Mouse (Mus musculus): ENCODE results near the gene Hist1h2bg. TPM values are rescaled to one million over a fixed set of nuclear protein-coding genes. Genes with fewer than 3 reads are reported as not detected.
"Not testable (repeated sequence)": the region's sequence is repeated elsewhere in the genome, so short reads cannot be mapped to it uniquely, and the experiment has no call there.

Gene Hist1h2bg
- polyA plus RNA-seq, 1 experiment, result 109 TPM

DNA sequence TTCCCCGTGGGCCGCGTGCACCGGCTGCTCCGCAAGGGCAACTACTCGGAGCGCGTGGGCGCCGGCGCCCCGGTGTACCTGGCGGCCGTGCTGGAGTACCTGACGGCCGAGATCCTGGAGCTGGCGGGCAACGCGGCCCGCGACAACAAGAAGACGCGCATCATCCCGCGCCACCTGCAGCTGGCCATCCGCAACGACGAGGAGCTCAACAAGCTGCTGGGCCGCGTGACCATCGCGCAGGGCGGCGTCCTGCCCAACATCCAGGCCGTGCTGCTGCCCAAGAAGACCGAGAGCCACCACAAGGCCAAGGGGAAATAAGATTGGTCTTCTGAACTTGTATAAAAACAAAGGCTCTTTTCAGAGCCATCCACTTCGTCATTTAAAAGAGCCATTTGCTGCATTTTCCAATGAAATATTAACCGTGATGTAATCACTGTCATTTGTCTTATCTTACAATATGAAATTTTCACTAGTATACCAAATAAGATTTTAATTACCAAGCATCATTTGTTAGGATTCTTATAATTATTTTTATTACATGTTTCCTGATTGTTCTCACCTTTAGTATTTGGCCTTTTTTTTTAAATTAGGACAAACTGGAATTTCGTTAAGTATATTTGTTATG is 3.5 kb downstream of the Hist1h2bg start:
- TF ChIP-seq POLR2A (IDR thresholded peaks at IDR 0.05; ENCODE audit: borderline replicate concordance, control insufficient read depth, low read depth, low read length), result peak; percentile 86; the same call in 1 of the 2 replicates
- Histone ChIP-seq H3K4me3 (replicated peaks; ENCODE audit: control insufficient read depth, low read depth, low read length) (peak overlapping the region; percentile 45), H3K27ac (ENCODE audit: control insufficient read depth, insufficient read depth, low read depth, low read length, poor library complexity) (peak overlapping the region; percentile 95)
- under 1% methylated on average over 15 of the region's 39 CpGs for WGBS
- H3K4me1 ChIP-seq (ENCODE audit: control insufficient read depth, insufficient read depth, low read length), result not testable (repeated sequence)

- Histone ChIP-seq H3K4me1 (ENCODE audit: control insufficient read depth, insufficient read depth, low read length) (no peaks in the 10 kb centered on the region; the same call in 1 of the 2 replicates), H3K27ac (ENCODE audit: control insufficient read depth, insufficient read depth, low read depth, low read length, poor library complexity) (peak within 1 kb of the TSS; percentile 95), H3K4me3 (replicated peaks; ENCODE audit: control insufficient read depth, low read depth, low read length) (peak within 1 kb of the TSS; percentile 63)
- no peak for TF ChIP-seq POLR2A (IDR thresholded peaks at IDR 0.05; ENCODE audit: borderline replicate concordance, control insufficient read depth, low read depth, low read length)
- no peak for TF ChIP-seq CTCF (IDR thresholded peaks at IDR 0.05; ENCODE audit: control insufficient read depth, insufficient read depth, low read length)
- WGBS, result under 1% methylated on average over 18 of the region's 18 CpGs
Observed at GRCm38 (mm10) chr13:23575271-23575851, 4.2 kb downstream of the Hist1h2bg start, which contains the start of gene Hist1h3d. Gene Hist1h3d, plus strand, starts transcription at chr13:23575763.

- not testable (repeated sequence) for H3K4me1 ChIP-seq (ENCODE audit: control insufficient read depth, insufficient read depth, low read length)
- 2% methylated on average over 16 of the region's 40 CpGs for WGBS
- peak; percentile 93; the same call in 1 of the 2 replicates for TF ChIP-seq POLR2A (IDR thresholded peaks at IDR 0.05; ENCODE audit: borderline replicate concordance, control insufficient read depth, low read depth, low read length)
- H3K27ac ChIP-seq (ENCODE audit: control insufficient read depth, insufficient read depth, low read depth, low read length, poor library complexity), result peak overlapping the region; percentile 93
- peak overlapping the region; percentile 63 for H3K4me3 ChIP-seq (replicated peaks; ENCODE audit: control insufficient read depth, low read depth, low read length)
Observed at GRCm38 (mm10) chr13:23575864-23576313, 4.7 kb downstream of the Hist1h2bg start.

GRCm38 (mm10) chr13:23576351-23576881 is 5.2 kb downstream of the Hist1h2bg start:
- Histone ChIP-seq H3K4me3 (replicated peaks; ENCODE audit: control insufficient read depth, low read depth, low read length) (peak overlapping the region; percentile 54), H3K4me1 (ENCODE audit: control insufficient read depth, insufficient read depth, low read length) (no peaks in the 10 kb centered on the region; the same call in 1 of the 2 replicates), H3K27ac (ENCODE audit: control insufficient read depth, insufficient read depth, low read depth, low read length, poor library complexity) (peak overlapping the region; percentile 93)
- TF ChIP-seq POLR2A (IDR thresholded peaks at IDR 0.05; ENCODE audit: borderline replicate concordance, control insufficient read depth, low read depth, low read length) (no peak), CTCF (IDR thresholded peaks at IDR 0.05; ENCODE audit: control insufficient read depth, insufficient read depth, low read length) (no peak)
- 41% methylated on average over 7 of the region's 7 CpGs for WGBS

GRCm38 (mm10) chr13:23576906-23577639 is 5.9 kb downstream of the Hist1h2bg start:
- H3K27ac ChIP-seq (ENCODE audit: control insufficient read depth, insufficient read depth, low read depth, low read length, poor library complexity), result peak overlapping the region; percentile 81; the same call in 1 of the 2 replicates
- TF ChIP-seq CTCF (IDR thresholded peaks at IDR 0.05; ENCODE audit: control insufficient read depth, insufficient read depth, low read length) (no peak), POLR2A (IDR thresholded peaks at IDR 0.05; ENCODE audit: borderline replicate concordance, control insufficient read depth, low read depth, low read length) (no peak)
- no peaks in the 10 kb centered on the region; the same call in 1 of the 2 replicates for H3K4me1 ChIP-seq (ENCODE audit: control insufficient read depth, insufficient read depth, low read length)
- WGBS, result 47% methylated on average over 6 of the region's 6 CpGs
- H3K4me3 ChIP-seq (replicated peaks; ENCODE audit: control insufficient read depth, low read depth, low read length), result no peak overlapping the region

GRCm38 (mm10) chr13:23577835-23578234 is 6.6 kb downstream of the Hist1h2bg start:
- Histone ChIP-seq H3K4me3 (replicated peaks; ENCODE audit: control insufficient read depth, low read depth, low read length) (no peak overlapping the region), H3K27ac (ENCODE audit: control insufficient read depth, insufficient read depth, low read depth, low read length, poor library complexity) (no peak overlapping the region), H3K4me1 (ENCODE audit: control insufficient read depth, insufficient read depth, low read length) (no peaks in the 10 kb centered on the region; the same call in 1 of the 2 replicates)
- 83% methylated on average over 1 of the region's 1 CpGs for WGBS
- no peak for TF ChIP-seq POLR2A (IDR thresholded peaks at IDR 0.05; ENCODE audit: borderline replicate concordance, control insufficient read depth, low read depth, low read length)
- TF ChIP-seq CTCF (IDR thresholded peaks at IDR 0.05; ENCODE audit: control insufficient read depth, insufficient read depth, low read length), result no peak

GRCm38 (mm10) chr13:23581408-23582218 is 10.4 kb downstream of the Hist1h2bg start, which contains the start of gene Hist1h4d:
Gene Hist1h4d, plus strand, starts transcription at chr13:23581598.
- Histone ChIP-seq H3K27ac (ENCODE audit: control insufficient read depth, insufficient read depth, low read depth, low read length, poor library complexity) (peak within 1 kb of the TSS; percentile 97), H3K4me1 (ENCODE audit: control insufficient read depth, insufficient read depth, low read length) (no peaks in the 10 kb centered on the region; the same call in 1 of the 2 replicates), H3K4me3 (replicated peaks; ENCODE audit: control insufficient read depth, low read depth, low read length) (peak within 1 kb of the TSS; percentile 74)
- TF ChIP-seq POLR2A (IDR thresholded peaks at IDR 0.05; ENCODE audit: borderline replicate concordance, control insufficient read depth, low read depth, low read length) (peak; percentile 100), CTCF (IDR thresholded peaks at IDR 0.05; ENCODE audit: control insufficient read depth, insufficient read depth, low read length) (no peak)
- under 1% methylated on average over 43 of the region's 43 CpGs for WGBS
